Mouse (Mus musculus): Measurements from ENCODE around the gene Brwd3. TPM values are rescaled to one million over a fixed set of nuclear protein-coding genes. Genes with fewer than 3 reads are reported as not detected.

Gene Brwd3
- polyA plus RNA-seq, 1 experiment from 2014 or later: 4.9 TPM

- Histone ChIP-seq H3K4me1 (ENCODE audit: control insufficient read depth, insufficient read depth, low read length) (no peaks in the 10 kb centered on the region), H3K27ac (ENCODE audit: low read depth, low read length) (no peak overlapping the region), H3K9ac (ENCODE audit: low read length) (no peak overlapping the region), H3K9me3 (ENCODE audit: control insufficient read depth, low read length) (no peaks in the 10 kb centered on the region), H3K27me3 (ENCODE audit: control insufficient read depth, insufficient read depth, low read length) (no peaks in the 10 kb centered on the region), H3K36me3 (ENCODE audit: control insufficient read depth, insufficient read depth, low read length) (no peaks in the 10 kb centered on the region), H3K4me3 (ENCODE audit: low read depth, low read length) (no peak overlapping the region), H3K4me2 (no peak overlapping the region)
- ATAC-seq (ENCODE audit: low FRiP score): no peak
- WGBS: 82% methylated on average over 3 of the region's 3 CpGs
- no peak for DNase-seq (ENCODE audit: low spot score, missing footprints)
Observed at GRCm38 (mm10) chrX:108797268-108797667, 36.9 kb downstream of the Brwd3 start.

DNA sequence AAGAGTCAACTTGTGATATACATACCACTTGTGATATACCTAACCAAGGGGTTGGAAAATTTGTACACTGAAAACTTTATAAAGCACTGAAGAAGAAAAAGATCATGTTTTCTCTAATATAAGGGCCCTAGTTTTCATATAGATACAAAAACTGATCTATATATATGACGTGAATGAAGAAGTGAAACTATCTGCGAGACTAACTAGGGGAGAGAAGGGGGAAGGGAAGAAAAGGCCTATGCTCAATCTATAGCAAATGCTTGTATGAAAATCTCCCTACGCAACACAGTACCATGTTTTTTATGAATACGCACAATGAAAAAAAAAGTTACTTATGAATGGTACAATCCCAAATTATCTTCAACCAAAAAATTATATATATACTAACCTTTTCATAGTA, 50.4 kb downstream of the Brwd3 start:
- no peaks in the 10 kb centered on the region for H3K9me3 ChIP-seq (ENCODE audit: control insufficient read depth, low read length)
- DNase-seq (ENCODE audit: low spot score, missing footprints): no peak
- no peak for ATAC-seq (ENCODE audit: low FRiP score)
- no peaks in the 10 kb centered on the region for H3K27me3 ChIP-seq (ENCODE audit: control insufficient read depth, insufficient read depth, low read length)
- no peak overlapping the region for H3K4me3 ChIP-seq (ENCODE audit: low read depth, low read length)
- H3K4me1 ChIP-seq (ENCODE audit: control insufficient read depth, insufficient read depth, low read length): no peaks in the 10 kb centered on the region
- H3K9ac ChIP-seq (ENCODE audit: low read length): no peak overlapping the region
- H3K27ac ChIP-seq (ENCODE audit: low read depth, low read length): no peak overlapping the region
- 93% methylated on average over 4 of the region's 4 CpGs for WGBS
- H3K36me3 ChIP-seq (ENCODE audit: control insufficient read depth, insufficient read depth, low read length): no peaks in the 10 kb centered on the region
- no peak overlapping the region for H3K4me2 ChIP-seq

GRCm38 (mm10) chrX:108731755-108732154, 102.4 kb downstream of the Brwd3 start:
- no peak overlapping the region for H3K9ac ChIP-seq (ENCODE audit: low read length)
- H3K4me2 ChIP-seq: no peak overlapping the region

DNA sequence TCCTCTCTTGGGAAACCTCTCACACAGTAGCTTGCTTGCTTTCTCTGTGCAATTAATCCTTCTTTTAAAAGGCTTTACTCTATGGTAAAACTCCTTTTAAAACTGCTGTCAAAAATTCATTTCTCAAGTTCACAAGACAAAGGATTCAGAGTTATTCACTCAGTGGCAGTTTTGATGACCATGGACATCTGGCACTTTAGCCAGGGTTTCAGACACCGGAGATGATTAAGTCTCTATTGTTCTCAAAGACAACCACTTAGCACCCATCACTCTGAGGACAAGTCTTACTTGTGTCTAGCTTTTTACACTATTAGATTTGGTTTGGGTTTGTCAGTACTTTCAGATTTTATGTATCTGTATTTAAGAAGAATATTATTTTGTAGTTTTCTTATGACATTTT, 104.6 kb downstream of the Brwd3 start:
- Histone ChIP-seq H3K4me3 (ENCODE audit: low read depth, low read length) (no peak overlapping the region), H3K27me3 (ENCODE audit: control insufficient read depth, insufficient read depth, low read length) (no peaks in the 10 kb centered on the region), H3K9me3 (ENCODE audit: control insufficient read depth, low read length) (no peaks in the 10 kb centered on the region), H3K4me2 (no peak overlapping the region), H3K9ac (ENCODE audit: low read length) (no peak overlapping the region), H3K36me3 (ENCODE audit: control insufficient read depth, insufficient read depth, low read length) (no peaks in the 10 kb centered on the region), H3K27ac (ENCODE audit: low read depth, low read length) (no peak overlapping the region), H3K4me1 (ENCODE audit: control insufficient read depth, insufficient read depth, low read length) (no peaks in the 10 kb centered on the region; the same call in 1 of the 2 replicates)
- WGBS: 17% methylated on average over 1 of the region's 1 CpGs
- DNase-seq (ENCODE audit: low spot score, missing footprints) (no peak), ATAC-seq (ENCODE audit: low FRiP score) (no peak)

More at GRCm38 (mm10) chrX:108731755-108732154, 102.4 kb downstream of the Brwd3 start:
- H3K27ac ChIP-seq (ENCODE audit: low read depth, low read length): no peak overlapping the region
- DNase-seq (ENCODE audit: low spot score, missing footprints) (no peak), ATAC-seq (ENCODE audit: low FRiP score) (no peak)
- H3K4me1 ChIP-seq (ENCODE audit: control insufficient read depth, insufficient read depth, low read length): no peaks in the 10 kb centered on the region; the same call in 1 of the 2 replicates
- H3K36me3 ChIP-seq (ENCODE audit: control insufficient read depth, insufficient read depth, low read length): no peaks in the 10 kb centered on the region
- no peaks in the 10 kb centered on the region for H3K9me3 ChIP-seq (ENCODE audit: control insufficient read depth, low read length)
- no peak overlapping the region for H3K4me3 ChIP-seq (ENCODE audit: low read depth, low read length)
- no peaks in the 10 kb centered on the region for H3K27me3 ChIP-seq (ENCODE audit: control insufficient read depth, insufficient read depth, low read length)

DNA sequence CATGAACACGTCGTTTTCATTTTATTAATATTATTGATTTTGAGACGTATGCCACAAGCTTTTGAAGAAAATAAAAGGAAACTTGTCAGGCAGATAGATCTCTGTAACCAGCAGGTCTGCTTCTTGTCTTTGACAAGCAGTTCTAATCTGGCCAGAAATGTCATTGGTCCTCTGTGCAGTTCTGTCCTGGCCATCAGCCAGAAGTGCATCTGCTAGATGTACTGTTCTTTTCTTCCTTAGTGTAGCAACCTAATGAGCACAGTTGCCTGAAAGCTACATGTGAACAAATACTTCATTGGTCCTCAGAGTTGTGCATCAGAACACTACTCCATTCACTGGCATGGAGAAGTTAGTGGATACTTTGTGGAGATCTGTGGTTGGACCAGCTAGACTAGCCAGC, 105.1 kb downstream of the Brwd3 start:
- ATAC-seq (ENCODE audit: low FRiP score) (no peak), DNase-seq (ENCODE audit: low spot score, missing footprints) (no peak)
- no peaks in the 10 kb centered on the region for H3K27me3 ChIP-seq (ENCODE audit: control insufficient read depth, insufficient read depth, low read length)
- H3K4me2 ChIP-seq: no peak overlapping the region
- no peaks in the 10 kb centered on the region for H3K9me3 ChIP-seq (ENCODE audit: control insufficient read depth, low read length)
- H3K27ac ChIP-seq (ENCODE audit: low read depth, low read length): no peak overlapping the region
- H3K36me3 ChIP-seq (ENCODE audit: control insufficient read depth, insufficient read depth, low read length): no peaks in the 10 kb centered on the region
- 73% methylated on average over 3 of the region's 3 CpGs for WGBS
- no peak overlapping the region for H3K4me3 ChIP-seq (ENCODE audit: low read depth, low read length)
- no peak overlapping the region for H3K9ac ChIP-seq (ENCODE audit: low read length)
- no peaks in the 10 kb centered on the region; the same call in 1 of the 2 replicates for H3K4me1 ChIP-seq (ENCODE audit: control insufficient read depth, insufficient read depth, low read length)

DNA sequence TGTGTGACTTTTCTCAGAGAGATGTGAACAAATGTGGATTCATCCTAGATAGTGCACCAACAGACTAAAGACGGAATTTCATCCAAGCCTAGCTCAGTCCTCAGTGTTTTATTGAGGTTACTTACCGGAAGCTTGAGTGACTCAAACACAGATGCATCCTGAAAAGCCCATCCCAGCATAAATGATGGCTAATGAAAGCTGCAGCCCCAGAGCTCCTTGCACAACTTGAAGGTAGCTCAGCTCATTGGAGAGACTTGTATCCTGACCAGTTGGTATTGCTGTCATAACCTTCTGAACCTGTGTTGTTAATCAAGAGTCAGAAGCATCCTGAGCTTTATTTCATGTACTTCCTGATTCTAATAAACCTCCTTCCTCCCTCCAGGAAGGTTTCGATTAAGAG, 105.8 kb downstream of the Brwd3 start:
- 92% methylated on average over 3 of the region's 3 CpGs for WGBS
- Histone ChIP-seq H3K9me3 (ENCODE audit: control insufficient read depth, low read length) (no peaks in the 10 kb centered on the region), H3K4me3 (ENCODE audit: low read depth, low read length) (no peak overlapping the region), H3K36me3 (ENCODE audit: control insufficient read depth, insufficient read depth, low read length) (no peaks in the 10 kb centered on the region), H3K9ac (ENCODE audit: low read length) (no peak overlapping the region), H3K4me1 (ENCODE audit: control insufficient read depth, insufficient read depth, low read length) (no peaks in the 10 kb centered on the region; the same call in 1 of the 2 replicates), H3K27me3 (ENCODE audit: control insufficient read depth, insufficient read depth, low read length) (no peaks in the 10 kb centered on the region), H3K27ac (ENCODE audit: low read depth, low read length) (no peak overlapping the region), H3K4me2 (no peak overlapping the region)
- ATAC-seq (ENCODE audit: low FRiP score) (no peak), DNase-seq (ENCODE audit: low spot score, missing footprints) (no peak)

- Histone ChIP-seq H3K4me3 (ENCODE audit: low read depth, low read length) (no peak overlapping the region), H3K4me1 (ENCODE audit: control insufficient read depth, insufficient read depth, low read length) (no peaks in the 10 kb centered on the region; the same call in 1 of the 2 replicates), H3K9me3 (ENCODE audit: control insufficient read depth, low read length) (no peaks in the 10 kb centered on the region), H3K27me3 (ENCODE audit: control insufficient read depth, insufficient read depth, low read length) (no peaks in the 10 kb centered on the region), H3K36me3 (ENCODE audit: control insufficient read depth, insufficient read depth, low read length) (no peaks in the 10 kb centered on the region), H3K9ac (ENCODE audit: low read length) (no peak overlapping the region), H3K27ac (ENCODE audit: low read depth, low read length) (no peak overlapping the region), H3K4me2 (no peak overlapping the region)
- no peak for ATAC-seq (ENCODE audit: low FRiP score)
- DNase-seq (ENCODE audit: low spot score, missing footprints): no peak
Observed at GRCm38 (mm10) chrX:108724241-108724640, 109.9 kb downstream of the Brwd3 start.

GRCm38 (mm10) chrX:108722447-108722846, 111.7 kb downstream of the Brwd3 start:
- H3K36me3 ChIP-seq (ENCODE audit: control insufficient read depth, insufficient read depth, low read length): no peaks in the 10 kb centered on the region
- ATAC-seq (ENCODE audit: low FRiP score): no peak
- H3K4me3 ChIP-seq (ENCODE audit: low read depth, low read length): no peak overlapping the region
- H3K4me2 ChIP-seq: no peak overlapping the region
- no peaks in the 10 kb centered on the region for H3K4me1 ChIP-seq (ENCODE audit: control insufficient read depth, insufficient read depth, low read length)
- no peak for DNase-seq (ENCODE audit: low spot score, missing footprints)
- H3K9me3 ChIP-seq (ENCODE audit: control insufficient read depth, low read length): no peaks in the 10 kb centered on the region
- H3K9ac ChIP-seq (ENCODE audit: low read length): no peak overlapping the region
- 85% methylated on average over 1 of the region's 1 CpGs for WGBS
- no peaks in the 10 kb centered on the region for H3K27me3 ChIP-seq (ENCODE audit: control insufficient read depth, insufficient read depth, low read length)
- H3K27ac ChIP-seq (ENCODE audit: low read depth, low read length): no peak overlapping the region

GRCm38 (mm10) chrX:108704312-108704711, 129.9 kb downstream of the Brwd3 start:
- H3K27ac ChIP-seq (ENCODE audit: low read depth, low read length): no peak overlapping the region
- H3K9ac ChIP-seq (ENCODE audit: low read length): no peak overlapping the region
- H3K9me3 ChIP-seq (ENCODE audit: control insufficient read depth, low read length): no peaks in the 10 kb centered on the region
- no peak overlapping the region for H3K4me3 ChIP-seq (ENCODE audit: low read depth, low read length)
- H3K4me1 ChIP-seq (ENCODE audit: control insufficient read depth, insufficient read depth, low read length): no peaks in the 10 kb centered on the region
- H3K36me3 ChIP-seq (ENCODE audit: control insufficient read depth, insufficient read depth, low read length): no peaks in the 10 kb centered on the region
- ATAC-seq (ENCODE audit: low FRiP score) (no peak), DNase-seq (ENCODE audit: low spot score, missing footprints) (no peak)
- H3K27me3 ChIP-seq (ENCODE audit: control insufficient read depth, insufficient read depth, low read length): no peaks in the 10 kb centered on the region
- WGBS: 83% methylated on average over 2 of the region's 2 CpGs
- no peak overlapping the region for H3K4me2 ChIP-seq
